Mouse (Mus musculus): Measurements from ENCODE around the gene Msln. TPM values are rescaled to one million over a fixed set of nuclear protein-coding genes. Genes with fewer than 3 reads are reported as not detected.
A peak's percentile ranks its signal among the peaks of the same experiment; 100 is the strongest.

Msln gene
- 1 to 10 TPM; 2.3 to 2.5 TPM for total RNA-seq (2021)
- long read RNA-seq, experiment 1, partial matches to known transcripts, result 0 of 1 reads
- long read RNA-seq, experiment 1, other reads (novel, unspliced or antisense), result 1 of 1 reads
- long read RNA-seq, experiment 2, result 0 reads

DNA sequence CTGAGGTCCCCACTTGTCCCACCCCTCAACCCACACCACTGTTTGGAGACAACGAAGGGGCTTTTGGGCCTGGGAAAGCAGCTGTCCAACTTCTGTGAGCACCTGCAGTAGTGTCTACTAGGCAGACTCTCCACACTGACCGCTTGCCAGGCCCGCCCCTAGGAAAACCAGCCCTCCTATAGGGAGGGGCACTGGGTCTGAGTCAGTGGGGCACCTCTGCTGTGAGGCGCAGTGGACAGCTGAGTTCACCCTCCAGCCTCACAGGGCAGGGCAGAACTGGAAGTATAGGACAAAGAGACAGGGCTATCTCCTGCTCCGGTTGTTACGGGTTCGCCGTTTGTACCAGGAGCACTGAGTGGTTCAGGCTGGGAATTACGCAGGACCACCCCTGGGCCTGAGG lies at the start of gene Msln:
TSS of gene Msln (minus strand) at position 138 of the 400 bp plus-strand sequence.
- no peak for DNase-seq (ENCODE audit: low spot score in 2 of 2)

DNA sequence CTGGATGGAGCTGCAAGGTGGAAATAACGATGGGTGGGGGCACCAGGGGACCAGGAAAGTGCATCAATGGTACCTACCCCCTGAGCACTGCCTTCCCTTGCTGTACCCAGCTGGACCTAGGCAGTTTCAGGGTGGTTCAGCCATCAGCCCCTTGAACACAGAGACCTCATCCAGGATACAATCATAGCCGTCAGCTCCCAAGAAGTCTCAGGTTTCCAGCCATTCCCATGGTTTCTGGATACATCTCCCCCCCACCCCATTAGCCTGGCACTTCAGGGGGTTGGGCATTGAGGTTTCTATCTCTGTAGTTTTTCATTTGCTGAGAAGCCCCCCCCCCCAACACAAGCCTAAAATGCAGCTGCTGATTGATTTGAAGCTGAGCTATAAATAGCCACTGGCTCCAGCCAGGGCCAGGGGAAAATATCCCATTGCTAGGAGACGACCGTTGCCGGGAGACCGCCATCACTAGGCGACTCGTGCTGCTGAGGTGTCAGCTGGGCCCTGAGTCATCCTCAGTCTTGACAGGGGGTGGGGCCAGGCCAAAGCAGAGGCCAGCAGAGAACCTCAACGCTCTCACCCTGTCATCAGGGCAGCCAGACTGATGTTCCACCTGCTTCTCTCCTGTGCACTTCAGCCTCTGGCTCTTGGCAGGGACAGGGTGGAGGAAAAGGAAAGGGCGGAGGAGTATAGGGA lies 48.8 kb upstream of the Msln start:
- DNase-seq (ENCODE audit: low spot score in 2 of 2), result peak; percentile 73 to 83

DNA sequence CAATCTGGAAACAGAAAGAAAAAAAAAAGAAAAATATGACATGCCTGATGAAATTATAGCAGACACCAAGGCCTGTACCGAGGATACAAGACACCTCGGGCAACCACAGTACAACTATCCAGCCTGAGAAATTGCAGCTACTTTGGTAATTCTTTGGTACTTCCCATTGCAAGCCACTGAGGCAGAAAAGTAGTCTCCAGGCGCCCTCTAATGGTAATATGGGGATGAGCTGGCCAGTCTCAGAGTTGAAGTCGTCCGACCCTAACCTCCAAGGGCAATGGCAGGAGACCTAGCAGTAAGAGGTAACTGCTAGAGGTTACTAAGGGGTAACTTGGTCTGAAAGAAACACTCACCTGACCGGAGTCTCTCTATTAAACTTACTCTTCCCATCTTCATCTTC lies 46.9 kb upstream of the Msln start:
- peak; percentile 65 to 70 for DNase-seq (ENCODE audit: low spot score in 2 of 2)

DNA sequence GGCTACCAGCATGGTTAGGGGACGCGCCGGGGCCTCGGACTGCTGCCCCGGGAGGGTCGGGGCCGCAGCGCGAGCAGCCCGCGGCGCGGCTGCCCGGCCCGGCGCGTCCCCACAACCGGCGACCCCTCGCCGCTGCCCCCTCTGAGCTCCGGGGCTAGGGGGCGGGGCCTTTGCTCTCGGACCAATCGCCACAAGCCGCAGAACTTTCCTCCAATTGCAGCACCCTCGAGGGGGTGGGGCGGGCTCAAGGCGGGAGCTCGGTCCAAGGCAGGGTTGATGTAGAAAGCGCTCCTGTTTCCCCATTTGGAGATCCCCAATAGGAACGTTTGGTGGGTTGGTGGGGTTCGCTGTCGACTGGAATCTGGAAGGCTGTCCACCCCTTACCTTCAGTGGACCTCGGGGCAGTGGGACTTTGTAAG lies 42.8 kb upstream of the Msln start, which contains the start of gene Metrn:
TSS of gene Metrn (minus strand) at position 186 of the 419 bp plus-strand sequence.
- DNase-seq (ENCODE audit: low spot score in 2 of 2), result peak; percentile 69 to 75

DNA sequence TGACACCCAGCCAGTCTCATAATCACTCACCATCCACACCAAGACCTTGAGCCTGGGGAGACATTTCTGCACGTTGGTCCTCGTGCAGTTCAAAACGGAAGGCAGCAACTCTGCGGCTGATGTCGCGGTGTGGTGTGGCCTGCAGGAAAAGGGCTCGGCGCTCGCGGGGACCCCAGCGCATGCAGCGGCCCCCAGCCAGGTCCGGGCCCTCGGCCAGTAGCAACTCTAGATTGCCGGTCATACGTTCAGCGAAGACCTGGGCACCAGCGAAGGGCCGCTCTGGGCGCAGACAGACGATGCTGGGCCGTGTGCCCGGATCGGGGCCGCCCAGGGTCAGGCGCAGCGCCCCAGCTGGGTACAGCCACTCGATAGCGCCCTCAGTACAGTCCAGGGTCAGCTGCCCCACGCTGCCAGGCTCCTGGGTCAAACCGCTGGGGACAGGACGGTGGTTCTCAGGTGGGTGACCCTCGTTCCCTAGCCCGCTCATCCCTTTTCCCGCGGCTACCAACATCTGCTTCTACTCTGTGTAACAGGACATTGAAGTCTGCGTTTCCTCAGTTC lies 42.1 kb upstream of the Msln start:
- no peak for DNase-seq (ENCODE audit: low spot score in 2 of 2)

DNA sequence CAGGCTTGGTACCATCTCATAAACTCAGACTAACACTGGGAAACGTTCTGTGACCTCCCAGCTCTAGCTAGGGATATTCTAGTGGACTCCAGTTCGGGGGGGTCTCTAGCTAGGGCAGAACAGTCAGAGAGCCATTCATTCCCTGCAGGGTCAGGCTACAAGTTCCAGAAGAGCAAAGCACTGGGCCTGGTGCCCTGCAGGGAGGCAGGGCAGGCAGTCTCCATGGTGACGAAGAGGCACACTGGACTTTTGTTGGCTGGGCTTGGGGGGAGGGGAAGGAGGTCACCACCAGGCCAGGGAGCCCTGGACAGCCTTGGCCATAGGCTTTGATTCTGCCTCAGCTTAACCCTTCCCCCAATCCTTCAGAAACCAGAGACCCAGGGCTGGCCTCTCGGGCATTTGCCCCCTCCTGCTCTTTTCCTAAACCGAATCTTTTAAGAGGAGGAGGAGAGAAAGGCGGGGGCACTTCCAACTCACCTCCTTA lies 41.5 kb upstream of the Msln start, which contains the start of gene AC134908.4:
TSS of gene AC134908.4 (minus strand) at position 51 of the 484 bp plus-strand sequence.
- peak in 1 of 2 experiments; percentile 49 for DNase-seq (ENCODE audit: low spot score in 2 of 2)

DNA sequence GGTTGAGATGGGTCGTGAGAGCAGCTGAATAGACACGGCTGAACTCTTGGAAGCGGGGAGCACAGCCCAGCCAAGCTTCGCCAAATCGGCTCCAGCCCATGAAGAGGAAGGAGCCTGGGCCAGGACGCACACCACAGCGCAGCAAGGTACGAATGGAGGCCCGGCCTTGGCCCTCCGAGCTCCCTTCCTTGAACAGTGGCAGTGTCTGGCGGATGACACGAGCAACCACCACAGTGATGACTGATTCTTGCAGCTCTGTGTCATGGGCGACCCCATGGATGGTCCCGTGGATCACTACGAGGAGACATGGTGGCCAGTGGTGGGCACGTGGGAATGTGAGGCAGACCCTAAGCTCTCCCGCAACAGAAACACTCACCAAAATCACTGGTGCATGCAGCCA lies 40.8 kb upstream of the Msln start:
- DNase-seq (ENCODE audit: low spot score in 2 of 2), result no peak

DNA sequence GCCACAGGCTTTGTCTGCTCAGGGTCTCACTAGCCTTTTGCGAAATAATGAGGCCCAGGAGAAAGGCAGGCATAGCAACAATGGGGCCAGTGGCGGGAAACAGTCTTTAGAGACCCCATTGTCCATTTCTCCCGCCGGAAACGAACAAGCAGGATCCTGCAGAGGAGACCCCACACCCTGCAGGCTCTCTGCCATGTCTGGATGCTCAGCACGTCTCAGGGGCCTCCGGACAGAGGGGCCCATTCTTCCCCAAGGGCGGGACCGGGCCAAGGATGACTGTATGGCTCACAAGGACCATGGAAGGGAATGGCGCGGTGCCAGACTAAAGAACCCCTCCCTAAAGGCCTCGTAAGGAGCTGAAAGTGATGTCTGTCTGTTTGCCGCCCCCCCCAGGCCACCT lies 40.0 kb upstream of the Msln start:
- no peak for DNase-seq (ENCODE audit: low spot score in 2 of 2)

DNA sequence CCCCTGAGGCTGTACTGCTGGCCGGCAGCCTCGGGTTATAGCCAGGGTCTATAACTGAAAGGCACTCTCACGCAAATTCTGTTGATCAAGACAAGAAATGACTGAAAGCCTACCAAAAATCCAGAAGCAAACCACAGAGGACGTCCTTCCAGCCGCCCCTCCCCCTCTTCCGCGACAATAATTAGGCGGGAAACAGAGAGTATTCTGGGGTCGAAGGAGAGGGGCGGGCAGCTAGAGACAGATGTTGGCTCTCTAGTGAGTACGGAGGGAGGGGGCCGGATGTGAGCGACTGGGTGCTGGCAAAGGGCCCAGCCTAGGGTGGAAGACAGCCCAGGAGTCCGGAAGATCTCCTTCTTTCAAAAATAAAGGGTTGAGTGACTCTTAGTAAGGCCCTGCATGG lies 38.4 kb upstream of the Msln start, which contains the start of gene Fam173a:
TSS of gene Fam173a (minus strand) at position 287 of the 400 bp plus-strand sequence.
- DNase-seq (ENCODE audit: low spot score in 2 of 2), result peak in 1 of 2 experiments; percentile 55

DNA sequence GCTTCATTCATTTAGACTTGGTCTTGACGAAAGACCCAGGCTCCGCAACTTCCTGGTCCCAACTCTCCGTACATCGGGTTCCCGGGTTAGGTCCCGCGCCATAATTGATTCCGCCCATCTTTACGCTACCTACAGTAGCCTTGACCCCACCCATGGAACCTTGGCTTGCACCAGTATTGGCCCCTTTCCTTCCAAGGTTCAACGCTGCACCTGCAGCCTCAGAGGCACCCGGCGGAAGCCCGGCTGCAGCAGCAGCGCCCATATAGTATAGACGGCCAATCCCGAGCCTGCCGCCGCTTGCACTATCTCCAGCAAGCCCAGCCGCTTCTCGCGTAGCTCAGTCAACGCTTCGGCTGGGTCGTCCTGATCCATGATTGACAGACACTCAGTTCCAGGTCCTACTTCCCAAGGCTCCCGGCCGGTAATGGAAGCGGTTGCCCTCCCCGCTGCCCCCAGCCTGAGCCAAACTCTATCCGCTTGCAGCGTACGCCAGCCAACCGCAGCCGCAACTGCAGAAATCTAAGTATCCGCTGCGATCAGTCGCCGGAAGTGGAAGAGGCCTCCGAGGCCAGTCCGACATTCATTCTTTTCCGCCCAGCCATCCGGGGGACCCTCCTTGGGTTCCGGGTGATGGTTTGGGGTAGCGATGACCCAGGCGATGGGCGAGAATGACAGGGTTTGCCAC lies 37.8 kb upstream of the Msln start:
- DNase-seq (ENCODE audit: low spot score in 2 of 2), result peak; percentile 85 to 87

DNA sequence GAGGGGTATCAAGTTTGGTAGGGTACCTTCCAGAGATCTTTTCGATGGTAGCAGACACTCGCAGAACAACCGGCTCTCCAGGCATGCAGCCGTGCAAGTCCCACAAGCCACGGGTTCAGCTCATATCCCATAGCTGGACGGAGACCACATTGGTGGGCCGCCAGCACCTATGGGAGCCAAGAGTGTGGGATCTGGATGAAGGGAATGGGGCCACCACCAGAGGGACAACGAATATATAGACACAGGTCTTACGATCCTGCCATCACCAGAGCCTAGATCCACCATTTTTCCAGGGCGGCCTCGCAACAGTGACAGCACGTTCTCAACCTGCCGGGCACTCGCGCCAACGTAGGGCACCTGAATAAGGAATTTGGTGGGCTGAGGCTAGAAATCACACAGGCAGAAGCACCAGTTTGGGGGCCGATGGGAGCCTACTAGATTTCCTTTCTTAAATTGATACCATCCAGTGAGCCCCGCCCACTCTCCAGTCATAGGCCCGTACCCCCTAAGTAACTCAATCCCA lies 37.2 kb upstream of the Msln start:
- DNase-seq (ENCODE audit: low spot score in 2 of 2), result no peak

DNA sequence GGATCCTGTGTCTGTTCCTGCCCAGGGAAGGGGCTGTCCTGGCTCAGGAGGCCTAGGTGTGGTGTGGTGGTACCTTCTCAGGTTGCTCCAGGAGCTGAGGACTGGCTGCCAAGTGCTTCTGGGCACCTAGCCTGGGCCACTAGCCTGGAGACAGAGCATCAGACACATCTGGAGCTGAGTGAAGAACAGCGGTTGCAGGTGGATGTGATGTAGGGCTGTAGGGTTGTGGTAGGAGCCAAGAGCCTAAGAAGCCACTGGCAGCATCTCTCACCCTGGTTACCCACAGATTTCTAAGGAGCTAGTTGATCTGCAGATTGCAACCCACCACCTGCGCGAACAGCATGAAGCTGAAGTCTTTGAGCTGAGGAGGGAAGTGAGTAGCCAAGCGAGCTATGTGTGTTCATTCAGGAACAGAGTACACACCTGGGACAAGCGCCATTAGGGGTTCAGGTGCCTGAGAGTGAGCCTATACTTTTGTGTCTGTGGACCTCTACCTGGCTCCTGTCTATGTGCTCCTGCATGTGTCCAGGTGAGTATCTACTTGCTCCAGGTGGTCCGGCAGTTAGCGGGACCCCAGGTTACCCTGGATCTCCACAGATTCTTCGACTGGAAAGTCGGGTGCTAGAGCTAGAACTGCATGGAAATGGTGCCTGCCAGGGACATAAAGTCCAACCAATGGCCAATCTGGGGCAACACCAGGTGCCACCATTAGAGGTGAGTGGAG lies 32.8 kb upstream of the Msln start:
- no peak for DNase-seq (ENCODE audit: low spot score in 2 of 2)

DNA sequence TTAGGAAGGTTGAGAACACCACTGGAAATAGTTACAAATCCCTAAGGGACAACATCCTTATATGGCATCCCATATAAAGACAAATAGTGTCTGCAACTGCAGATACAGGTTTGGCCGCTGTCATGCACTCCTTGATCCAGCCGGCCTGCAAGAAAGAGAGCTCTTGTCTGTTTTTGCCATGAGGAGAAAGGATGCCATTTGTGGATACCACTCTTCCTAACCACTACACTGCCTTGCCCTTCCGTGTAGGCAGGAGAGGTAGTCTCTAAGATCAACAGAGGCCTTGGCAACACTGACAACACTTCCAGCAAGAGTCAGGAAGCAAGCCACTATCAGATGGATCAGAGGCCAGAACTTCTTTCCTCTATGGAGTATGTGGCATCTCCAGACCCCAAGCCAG lies 32.1 kb upstream of the Msln start, which contains the start of gene Ccdc78:
TSS of gene Ccdc78 (plus strand) at position 301 of the 400 bp plus-strand sequence.
- DNase-seq (ENCODE audit: low spot score in 2 of 2), result no peak

DNA sequence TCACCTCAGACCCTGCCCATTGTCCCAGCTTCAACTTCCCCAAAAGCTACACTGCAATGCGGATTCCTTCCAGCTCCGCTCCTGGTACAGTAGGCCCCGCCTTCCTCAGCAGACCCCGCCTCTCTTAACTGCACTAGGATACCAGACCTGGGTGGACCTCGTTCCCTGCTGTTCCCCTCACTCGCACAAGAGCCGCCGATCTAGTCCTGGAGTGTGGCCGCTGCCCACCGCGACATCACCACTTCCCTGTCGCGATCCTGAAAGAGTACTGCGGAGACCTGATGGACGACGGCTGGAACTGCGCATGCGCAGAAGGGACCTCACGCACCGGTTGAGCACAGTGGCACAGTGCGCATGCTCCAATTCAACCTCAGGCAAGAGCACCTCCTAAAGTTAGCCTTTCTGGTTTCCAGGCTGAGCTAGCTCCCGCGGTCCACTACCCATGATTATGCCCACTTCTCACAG lies 31.1 kb upstream of the Msln start, which contains the start of gene Haghl:
TSS of gene Haghl (minus strand) at position 393 of the 465 bp plus-strand sequence.
- DNase-seq (ENCODE audit: low spot score in 2 of 2), result peak; percentile 96 to 98

DNA sequence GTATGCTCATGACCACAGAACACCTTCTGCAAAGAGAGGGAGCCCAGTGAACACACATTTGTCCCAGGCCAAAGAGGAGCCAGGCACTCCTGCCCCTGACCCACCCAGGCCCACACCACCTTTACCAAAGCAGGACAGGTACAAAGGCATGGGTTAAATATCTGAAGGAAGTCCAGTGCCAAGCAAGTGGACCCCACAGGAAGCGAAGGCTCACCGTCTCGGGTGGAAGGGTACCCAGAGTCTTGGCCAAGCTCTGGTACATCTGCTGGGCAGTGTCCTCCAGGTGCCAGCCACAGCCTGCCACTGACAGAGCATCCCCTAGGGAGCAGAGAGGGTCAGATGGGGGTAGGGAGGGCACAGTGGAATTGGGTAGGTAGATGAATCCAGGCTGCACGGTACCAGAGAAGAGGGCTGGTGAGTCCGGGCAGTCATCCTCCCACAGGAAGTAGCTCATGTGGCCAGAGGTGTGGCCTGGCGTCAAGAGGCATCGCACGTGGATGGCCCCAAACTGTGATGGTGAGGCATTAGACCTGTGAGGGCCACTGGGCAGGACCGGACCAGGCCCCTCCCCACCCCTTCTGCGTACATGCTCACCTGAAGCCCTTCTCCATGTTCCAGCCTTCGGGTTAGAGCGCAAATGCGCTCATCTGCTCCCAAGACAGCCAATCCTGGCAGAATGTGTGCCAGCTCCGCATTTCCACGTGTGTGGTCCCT lies 29.8 kb upstream of the Msln start:
- DNase-seq (ENCODE audit: low spot score in 2 of 2), result no peak

DNA sequence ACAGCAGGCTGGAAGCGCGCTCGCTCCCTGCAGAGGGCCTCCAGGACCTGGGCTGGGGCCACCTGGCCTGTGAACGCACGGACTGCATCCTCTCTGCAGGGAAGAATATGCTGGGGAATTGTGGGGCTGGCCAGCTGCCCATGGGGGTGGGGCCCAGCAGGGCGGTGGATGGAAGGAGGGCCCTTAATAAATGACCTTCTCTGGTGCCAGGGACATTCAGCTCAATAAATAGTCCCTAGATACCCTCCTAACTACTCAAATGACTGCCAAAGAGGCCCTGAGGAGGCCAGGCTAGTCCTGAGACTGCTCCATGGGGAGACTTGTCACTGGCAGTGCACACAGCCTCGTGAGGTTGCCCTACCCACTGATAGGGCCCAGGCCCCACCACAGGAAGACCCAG lies 28.9 kb upstream of the Msln start:
- no peak for DNase-seq (ENCODE audit: low spot score in 2 of 2)

DNA sequence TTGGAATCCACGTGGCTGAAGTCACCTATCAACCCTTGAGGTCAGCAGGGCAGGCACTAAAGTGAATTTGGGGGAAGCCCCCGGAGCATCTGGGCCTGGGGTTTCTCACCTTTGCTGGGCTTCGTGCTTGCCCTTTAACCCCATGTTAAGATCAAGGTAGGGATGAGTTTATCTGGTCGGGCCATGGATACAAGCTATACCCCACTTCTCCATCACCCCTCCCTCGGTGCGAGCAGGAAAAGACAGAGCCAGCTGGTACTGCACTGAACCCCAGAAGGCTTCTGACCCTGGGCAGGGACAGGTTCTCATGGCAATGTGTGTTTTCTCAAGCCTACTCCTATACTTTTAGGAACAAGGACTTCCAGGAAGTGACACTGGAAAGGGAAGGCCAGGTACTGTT lies 27.2 kb upstream of the Msln start:
- no peak for DNase-seq (ENCODE audit: low spot score in 2 of 2)

DNA sequence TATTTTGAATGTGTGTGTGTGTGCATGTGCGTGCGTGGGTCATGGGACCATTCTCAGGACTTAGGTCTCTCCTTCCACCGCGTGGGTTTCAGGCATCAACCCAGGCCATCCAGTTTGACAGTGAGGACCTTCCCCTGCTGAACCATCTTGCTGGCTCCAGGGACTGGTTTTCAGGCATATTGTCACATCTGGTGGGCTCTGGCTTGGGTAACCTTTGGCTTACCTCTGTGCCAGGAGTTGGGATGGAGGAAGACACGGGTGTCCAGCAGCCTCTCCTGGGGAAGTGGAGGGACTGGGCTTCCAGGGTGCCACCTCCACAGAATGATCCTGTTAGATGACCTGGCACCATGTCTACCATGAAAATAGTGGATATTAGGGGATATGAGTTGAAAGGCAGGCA lies 23.8 kb upstream of the Msln start:
- no peak for DNase-seq (ENCODE audit: low spot score in 2 of 2)

DNA sequence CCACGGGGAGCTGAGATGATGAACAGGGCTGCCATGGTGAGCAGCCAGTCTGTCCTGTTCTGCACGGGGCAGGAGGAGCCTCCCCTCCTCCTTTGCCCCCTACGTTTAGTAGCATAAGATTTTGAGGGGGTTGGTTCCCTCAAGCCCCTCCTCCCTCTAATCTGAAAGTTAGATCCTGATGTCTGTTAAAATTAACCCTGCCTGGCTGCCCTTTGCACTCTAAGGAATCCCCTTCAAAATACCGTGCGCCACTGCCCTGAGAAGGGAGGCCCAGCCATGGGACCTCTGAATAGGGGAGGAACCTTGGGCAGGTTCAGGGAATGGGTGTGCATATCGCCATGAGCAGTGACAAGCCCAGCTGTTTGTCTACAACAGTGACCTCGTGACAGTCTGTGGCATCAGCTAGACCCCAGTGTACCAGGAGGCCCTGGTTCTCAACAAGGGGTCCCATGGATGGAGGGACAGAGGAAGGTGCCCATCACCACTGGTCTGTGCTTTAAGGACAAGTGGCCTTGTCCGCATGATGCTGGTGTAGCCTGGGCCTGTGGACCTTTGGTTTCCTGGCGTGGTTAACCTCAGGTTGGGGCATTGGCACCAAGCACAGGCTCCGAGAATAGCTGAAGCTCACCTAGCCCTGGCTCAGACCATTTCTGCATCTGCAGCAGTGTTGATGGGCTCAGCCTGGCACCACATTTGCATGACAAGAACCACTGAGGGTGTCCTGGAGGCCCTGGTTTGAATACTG lies 21.3 kb upstream of the Msln start:
- DNase-seq (ENCODE audit: low spot score in 2 of 2), result no peak

All from left cerebral cortex, adult 18-20 months (tissue).